Mouse (Mus musculus) spleen, adult 2 months (tissue): ENCODE measurements around the gene Pdzrn3. TPM values are rescaled to one million over a fixed set of nuclear protein-coding genes. Genes with fewer than 3 reads are reported as not detected.

Source experiments
- DNase-seq, 2 experiments: peaks; one replicate each; pipeline versions ENCODE4 v3.0.0 to v3.0.0-alpha.2; 2012 to 2021; ENCODE audit warnings: low spot score in 2 of 2, low read depth in 1 of 2
- H3K27ac ChIP-seq: fragments of 200-500 bp; 2 replicates; pipeline ENCODE4 v1.5.1; 2012; ENCODE audit warnings: low read length, inconsistent platforms; ENCODE audit not compliant: insufficient read depth
- H3K27me3 ChIP-seq: fragments of 200-500 bp; 2 replicates; pipeline ENCODE4 v1.6.1; 2012; ENCODE audit warnings: mild to moderate bottlenecking, moderate library complexity, low read length, inconsistent platforms; ENCODE audit not compliant: control insufficient read depth, insufficient read depth
- H3K36me3 ChIP-seq: fragments of 200-500 bp; 2 replicates; pipeline ENCODE4 v1.6.1; 2012; ENCODE audit warnings: mild to moderate bottlenecking, low read length, inconsistent platforms; ENCODE audit not compliant: control insufficient read depth, insufficient read depth
- H3K4me1 ChIP-seq: fragments of 200-500 bp; 2 replicates; pipeline ENCODE4 v1.6.1; 2011; ENCODE audit warnings: inconsistent platforms; ENCODE audit not compliant: control insufficient read depth, insufficient read depth, insufficient read length
- H3K4me3 ChIP-seq: fragments of 200-500 bp; 2 replicates; pipeline ENCODE4 v1.5.1; 2011; ENCODE audit warnings: mild to moderate bottlenecking, inconsistent platforms; ENCODE audit not compliant: insufficient read depth, insufficient read length; ENCODE audit errors: extremely low read depth
- CTCF ChIP-seq: fragments of 200-500 bp; IDR thresholded peaks from 2 replicates; pipeline ENCODE4 v1.5.1; 2011; ENCODE audit warnings: mild to moderate bottlenecking, inconsistent platforms; ENCODE audit not compliant: insufficient read depth, insufficient read length, insufficient replicate concordance; ENCODE audit errors: extremely low read depth
- POLR2A ChIP-seq: fragments of 200-500 bp; IDR thresholded peaks from 2 replicates; pipeline ENCODE4 v1.6.1; 2011; ENCODE audit warnings: low read depth, low read length, inconsistent platforms
- WGBS: fragments of 180-500 bp; shearing (Covaris S2); methylation state at CpG from one replicate; pipeline ENCODE4 v1.1.7; 2018; 5-methylcytosine and 5-hydroxymethylcytosine counted together
- polyA plus RNA-seq: library from polyadenylated mRNA; depleted of rRNA; stranded (reverse); fragments of >200 nt; gene quantifications from 2 replicates; pipeline ENCODE4 v1.2.3, GENCODE M21; 2012

Pdzrn3 gene
- polyA plus RNA-seq, 1 experiment, result 1.9 TPM

GRCm38 (mm10) chr6:101318530-101318929 is 59.2 kb downstream of the Pdzrn3 start:
- no peaks in the 10 kb centered on the region for H3K36me3 ChIP-seq
- no peaks in the 10 kb centered on the region for H3K4me1 ChIP-seq
- H3K27me3 ChIP-seq, result no peaks in the 10 kb centered on the region
- WGBS, result 79% methylated on average over 6 of the region's 6 CpGs
- TF ChIP-seq CTCF, result no peak
- no peak for TF ChIP-seq POLR2A
- no peak overlapping the region for H3K4me3 ChIP-seq
- H3K27ac ChIP-seq, result no peak overlapping the region
- no peak for DNase-seq

GRCm38 (mm10) chr6:101311446-101311845 is 66.3 kb downstream of the Pdzrn3 start:
- no peak for DNase-seq
- H3K4me1 ChIP-seq, result no peaks in the 10 kb centered on the region
- no peak overlapping the region for H3K4me3 ChIP-seq
- TF ChIP-seq CTCF (no peak), POLR2A (no peak)
- H3K36me3 ChIP-seq, result no peaks in the 10 kb centered on the region
- H3K27me3 ChIP-seq, result no peaks in the 10 kb centered on the region
- 69% methylated on average over 6 of the region's 6 CpGs for WGBS
- H3K27ac ChIP-seq, result no peak overlapping the region

- H3K27me3 ChIP-seq, result no peaks in the 10 kb centered on the region
- DNase-seq, result no peak
- H3K36me3 ChIP-seq, result no peaks in the 10 kb centered on the region
- TF ChIP-seq CTCF, result no peak
- no peak overlapping the region for H3K27ac ChIP-seq
- 95% methylated on average over 9 of the region's 9 CpGs for WGBS
- H3K4me3 ChIP-seq, result no peak overlapping the region
- H3K4me1 ChIP-seq, result no peaks in the 10 kb centered on the region
Measured at GRCm38 (mm10) chr6:101310491-101310890, 67.2 kb downstream of the Pdzrn3 start.

GRCm38 (mm10) chr6:101307964-101308531 is 69.6 kb downstream of the Pdzrn3 start:
- WGBS, result 85% methylated on average over 11 of the region's 11 CpGs
- no peak overlapping the region for H3K27ac ChIP-seq
- DNase-seq, result no peak
- no peaks in the 10 kb centered on the region for H3K4me1 ChIP-seq
- H3K27me3 ChIP-seq, result no peaks in the 10 kb centered on the region
- TF ChIP-seq CTCF, result no peak
- TF ChIP-seq POLR2A, result no peak
- no peak overlapping the region for H3K4me3 ChIP-seq
- no peaks in the 10 kb centered on the region for H3K36me3 ChIP-seq

DNA sequence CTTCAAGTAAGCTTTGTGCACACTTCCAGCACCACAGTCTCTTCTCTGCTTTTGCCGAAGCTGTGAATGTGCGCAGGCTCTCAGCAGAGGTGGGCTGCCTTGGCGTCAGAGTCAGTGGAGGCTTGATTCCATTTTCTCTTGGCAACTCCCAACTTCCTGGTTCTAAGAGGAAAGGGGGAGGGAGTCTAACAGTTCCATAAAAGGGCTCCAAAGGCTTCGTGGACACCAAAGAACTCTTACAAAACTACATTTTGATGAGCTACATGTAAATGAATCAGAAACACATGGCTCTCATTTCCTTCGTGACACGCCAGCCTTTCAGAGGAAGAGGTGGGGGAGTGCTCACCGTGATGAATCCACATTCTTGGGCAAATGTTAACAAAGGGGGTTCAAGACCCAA is 70.9 kb downstream of the Pdzrn3 start:
- no peaks in the 10 kb centered on the region for H3K36me3 ChIP-seq
- 85% methylated on average over 7 of the region's 7 CpGs for WGBS
- no peak for TF ChIP-seq CTCF
- no peak for TF ChIP-seq POLR2A
- H3K27me3 ChIP-seq, result no peaks in the 10 kb centered on the region
- DNase-seq, result no peak
- no peak overlapping the region for H3K27ac ChIP-seq
- no peaks in the 10 kb centered on the region for H3K4me1 ChIP-seq
- no peak overlapping the region for H3K4me3 ChIP-seq

DNA sequence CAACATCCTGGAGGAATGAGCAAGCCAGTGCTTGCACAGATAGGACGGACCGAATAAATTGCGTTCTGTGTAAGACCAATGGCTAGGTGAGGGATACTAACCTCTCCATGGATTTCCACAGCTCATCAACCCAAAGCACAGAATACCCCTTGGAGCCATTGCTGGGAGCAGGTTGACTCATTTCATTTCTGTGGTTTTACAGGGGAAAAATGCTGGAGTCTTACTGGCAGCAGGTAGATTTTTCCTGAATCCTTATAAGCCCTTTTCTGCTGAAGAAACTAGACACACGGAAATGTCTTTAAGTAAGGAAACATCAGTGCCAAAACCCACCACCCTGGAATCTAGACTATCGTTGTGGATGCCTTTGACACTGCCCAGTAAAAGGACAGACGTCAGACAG is 72.2 kb downstream of the Pdzrn3 start:
- H3K27ac ChIP-seq, result no peak overlapping the region
- no peak for DNase-seq
- WGBS, result 94% methylated on average over 6 of the region's 6 CpGs
- TF ChIP-seq CTCF (no peak), POLR2A (no peak)
- H3K27me3 ChIP-seq, result no peaks in the 10 kb centered on the region
- H3K4me3 ChIP-seq, result no peak overlapping the region
- no peaks in the 10 kb centered on the region for H3K36me3 ChIP-seq
- H3K4me1 ChIP-seq, result no peaks in the 10 kb centered on the region

- no peak for TF ChIP-seq CTCF
- no peak for TF ChIP-seq POLR2A
- no peaks in the 10 kb centered on the region for H3K4me1 ChIP-seq
- H3K27me3 ChIP-seq, result no peaks in the 10 kb centered on the region
- no peak overlapping the region for H3K4me3 ChIP-seq
- 85% methylated on average over 11 of the region's 11 CpGs for WGBS
- DNase-seq, result no peak
- no peaks in the 10 kb centered on the region for H3K36me3 ChIP-seq
- H3K27ac ChIP-seq, result no peak overlapping the region
Measured at GRCm38 (mm10) chr6:101303959-101304738, 73.5 kb downstream of the Pdzrn3 start.
